ENCODE assay signal across 14 mouse cellular contexts in the genomic region with DNA sequence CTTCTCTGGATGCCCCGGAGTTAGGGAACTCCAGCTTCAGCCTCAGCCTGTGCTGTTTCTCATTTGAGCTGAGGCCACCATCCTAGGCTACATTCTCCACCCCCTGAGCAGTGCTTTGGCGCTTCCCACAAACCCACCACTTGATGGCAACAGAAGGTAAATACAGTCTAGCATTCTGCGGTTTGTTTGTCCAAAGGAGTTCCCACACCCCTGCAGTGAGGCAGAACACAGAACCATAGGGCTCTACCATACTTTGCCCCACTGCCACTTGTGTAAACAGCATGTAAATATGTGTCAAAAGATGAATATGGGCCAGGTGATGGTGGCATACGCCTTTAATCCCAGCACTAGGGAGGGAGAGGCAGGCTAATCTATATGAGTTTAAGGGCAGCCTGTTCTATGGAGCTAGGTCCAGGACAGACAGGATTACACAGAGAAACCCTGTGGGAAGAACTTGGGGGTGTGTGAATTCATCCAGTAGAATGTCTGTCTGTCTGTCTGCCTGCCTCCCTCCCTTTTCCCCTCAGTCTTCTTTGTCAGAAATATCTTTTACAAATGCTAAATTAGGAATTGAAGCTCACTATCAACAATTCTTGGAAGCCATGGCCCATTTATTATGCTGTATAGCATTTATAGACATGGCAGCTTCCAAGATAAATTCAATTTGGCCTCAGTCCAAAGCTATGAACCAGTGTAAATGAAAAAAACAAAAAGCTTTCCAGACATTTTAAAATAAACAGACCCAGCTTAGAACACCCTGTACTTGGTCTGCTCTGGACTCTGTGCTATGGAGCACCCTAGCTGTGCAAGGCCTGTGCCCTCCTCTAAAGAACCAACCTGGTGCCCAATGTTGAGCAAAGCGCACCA.
A peak's percentile ranks its signal among the peaks of the same experiment; 100 is the strongest.
DNase-seq lines count a peak whose midpoint lies in the region; ATAC-seq lines count a peak whose summit lies in the region.
"Had no signal": no experiment of that assay in that cellular context is flagged by ENCODE, and none has a peak within 500 bp of the region (broad histone marks: within the 10 kb centered on the region; RNA-seq: fewer than 3 reads in every experiment).

No protein-coding gene starts in this region.

- H3K27me3 ChIP-seq in heart, embryonic 13.5 days (replicated peaks) = no peaks in the 10 kb centered on the region
- no peaks in the 10 kb centered on the region for H3K27me3 ChIP-seq in heart, embryonic 11.5 days (ENCODE audit: control insufficient read depth, insufficient read depth, low read length)
- H3K27me3 ChIP-seq in midbrain, embryonic 11.5 days (ENCODE audit: control insufficient read depth, insufficient read depth, low read length) = no peaks in the 10 kb centered on the region
- H3K27me3 ChIP-seq in midbrain, embryonic 14.5 days (ENCODE audit: control insufficient read depth, insufficient read depth, low read length) = no peaks in the 10 kb centered on the region
- no peaks in the 10 kb centered on the region for H3K27me3 ChIP-seq in lung, embryonic 16.5 days (ENCODE audit: control insufficient read depth, insufficient read depth, low read depth, low read length)

- no peak overlapping the region for H3K4me2 ChIP-seq in heart, embryonic 13.5 days
- no peak overlapping the region for H3K4me2 ChIP-seq in heart, embryonic 11.5 days
- H3K4me2 ChIP-seq in midbrain, embryonic 11.5 days = no peak overlapping the region
- no peak overlapping the region for H3K4me2 ChIP-seq in midbrain, embryonic 14.5 days (ENCODE audit: low read length)
- H3K4me2 ChIP-seq in lung, embryonic 16.5 days (ENCODE audit: low read depth, low read length) = no peak overlapping the region
- H3K4me2 ChIP-seq: liver, embryonic 11.5 days had no signal

- H3K4me3 ChIP-seq in heart, embryonic 13.5 days = no peak overlapping the region
- no peak overlapping the region for H3K4me3 ChIP-seq in heart, embryonic 11.5 days (ENCODE audit: low read depth, low read length)
- H3K4me3 ChIP-seq in midbrain, embryonic 11.5 days (ENCODE audit: low read depth, low read length) = no peak overlapping the region
- H3K4me3 ChIP-seq in midbrain, embryonic 14.5 days (replicated peaks; ENCODE audit: low read depth, low read length) = no peak overlapping the region
- no peak overlapping the region for H3K4me3 ChIP-seq in lung, embryonic 16.5 days (ENCODE audit: low read length)

- H3K36me3 ChIP-seq in heart, embryonic 13.5 days = peaks cover 28% of the 10 kb centered on the region
- no peaks in the 10 kb centered on the region; the same call in 1 of the 2 replicates for H3K36me3 ChIP-seq in heart, embryonic 11.5 days (ENCODE audit: control insufficient read depth, insufficient read depth, low read length)
- H3K36me3 ChIP-seq in midbrain, embryonic 11.5 days (ENCODE audit: control insufficient read depth, insufficient read depth, low read length) = 0 out of 2 replicates have a peak, but pooled peaks cover 2% of the 10 kb centered on the region
- peaks cover 4% of the 10 kb centered on the region for H3K36me3 ChIP-seq in midbrain, embryonic 14.5 days (ENCODE audit: control insufficient read depth, insufficient read depth, low read length)
- peaks cover 6% of the 10 kb centered on the region; the same call in 1 of the 2 replicates for H3K36me3 ChIP-seq in lung, embryonic 16.5 days (ENCODE audit: control insufficient read depth, insufficient read depth, low read length)

- H3K4me1 ChIP-seq in heart, embryonic 13.5 days = peaks cover 23% of the 10 kb centered on the region
- no peaks in the 10 kb centered on the region for H3K4me1 ChIP-seq in heart, embryonic 11.5 days (ENCODE audit: control insufficient read depth, insufficient read depth, low read length)
- H3K4me1 ChIP-seq in midbrain, embryonic 11.5 days (ENCODE audit: control insufficient read depth, insufficient read depth, low read length) = no peaks in the 10 kb centered on the region
- no peaks in the 10 kb centered on the region for H3K4me1 ChIP-seq in midbrain, embryonic 14.5 days (ENCODE audit: control insufficient read depth, insufficient read depth, low read length)
- peaks cover 16% of the 10 kb centered on the region for H3K4me1 ChIP-seq in lung, embryonic 16.5 days (replicated peaks; ENCODE audit: control insufficient read depth, insufficient read depth, low read length)

- no peak overlapping the region for H3K9ac ChIP-seq in heart, embryonic 13.5 days
- no peak overlapping the region for H3K9ac ChIP-seq in heart, embryonic 11.5 days (ENCODE audit: low read depth, low read length)
- no peak overlapping the region for H3K9ac ChIP-seq in midbrain, embryonic 11.5 days (ENCODE audit: low read length)
- H3K9ac ChIP-seq in midbrain, embryonic 14.5 days (replicated peaks; ENCODE audit: low read length) = no peak overlapping the region
- H3K9ac ChIP-seq in lung, embryonic 16.5 days (ENCODE audit: low read length) = no peak overlapping the region

- H3K9me3 ChIP-seq in heart, embryonic 13.5 days = no peaks in the 10 kb centered on the region
- H3K9me3 ChIP-seq in heart, embryonic 11.5 days (replicated peaks; ENCODE audit: control insufficient read depth, low read length) = no peaks in the 10 kb centered on the region
- H3K9me3 ChIP-seq in midbrain, embryonic 11.5 days (ENCODE audit: control insufficient read depth, low read length) = no peaks in the 10 kb centered on the region
- no peaks in the 10 kb centered on the region for H3K9me3 ChIP-seq in midbrain, embryonic 14.5 days (ENCODE audit: control insufficient read depth, low read length)
- no peaks in the 10 kb centered on the region for H3K9me3 ChIP-seq in lung, embryonic 16.5 days (ENCODE audit: control insufficient read depth, low read length)

- H3K27ac ChIP-seq in heart, embryonic 13.5 days (replicated peaks) = peak overlapping the region; percentile 71
- H3K27ac ChIP-seq in heart, embryonic 11.5 days (ENCODE audit: low read depth, low read length) = no peak overlapping the region
- no peak overlapping the region for H3K27ac ChIP-seq in midbrain, embryonic 11.5 days (ENCODE audit: low read depth, low read length)
- H3K27ac ChIP-seq in midbrain, embryonic 14.5 days (replicated peaks; ENCODE audit: low read depth, low read length) = no peak overlapping the region
- peak overlapping the region; percentile 80 for H3K27ac ChIP-seq in lung, embryonic 16.5 days (ENCODE audit: low read length)

- WGBS in heart, embryonic 13.5 days = 73% methylated on average over 5 of the region's 5 CpGs
- 81% methylated on average over 5 of the region's 5 CpGs for WGBS in heart, embryonic 11.5 days (ENCODE audit: insufficient replicate concordance)
- 83% methylated on average over 5 of the region's 5 CpGs for WGBS in midbrain, embryonic 11.5 days
- whole genome bisulfite sequencing in midbrain, embryonic 14.5 days = 83% methylated on average over 5 of the region's 5 CpGs
- 53% methylated on average over 5 of the region's 5 CpGs for WGBS in lung, embryonic 16.5 days

- DNase-seq in midbrain, embryonic 11.5 days (ENCODE audit: low spot score, missing footprints) = peak; percentile 41
- no peak for DNase-seq in midbrain, embryonic 14.5 days
- no peak for DNase-seq in gastrocnemius, postnatal 10 days
- no peak for DNase-seq in cerebellum, postnatal 10 days
- DNase-seq: heart, adult 18-20 months; kidney, adult 11 months; spleen, adult 18-20 months; thymus, postnatal 14 days had no signal

- no peak for ATAC-seq in heart, embryonic 13.5 days (ENCODE audit: extremely low read depth, insufficient number of reproducible peaks, low FRiP score, low TSS enrichment)
- no peak for ATAC-seq in heart, embryonic 11.5 days (replicated peaks; ENCODE audit: insufficient number of reproducible peaks, low FRiP score, low TSS enrichment)
- no peak for ATAC-seq in midbrain, embryonic 11.5 days (ENCODE audit: low FRiP score)
- ATAC-seq in midbrain, embryonic 14.5 days (ENCODE audit: low FRiP score, low TSS enrichment) = no peak
- ATAC-seq in lung, embryonic 16.5 days (ENCODE audit: low read depth) = peak; percentile 77
- no peak for ATAC-seq in monocyte, adult 5-6 weeks (replicated peaks; ENCODE audit: insufficient number of reproducible peaks, low FRiP score, low TSS enrichment, poor library complexity, severe bottlenecking)
- ATAC-seq: forebrain, embryonic 16.5 days had no signal

Comparison
In these comparisons a context has a peak if more than half of its experiments do, and no peak if none do; other contexts are left out.
1. H3K27ac ChIP-seq: peak in heart, embryonic 13.5 days (single experiment) and lung, embryonic 16.5 days (single experiment); none in heart, embryonic 11.5 days (single experiment), midbrain, embryonic 11.5 days (single experiment) and midbrain, embryonic 14.5 days (single experiment).